Mouse (Mus musculus) liver, embryonic 14.5 days (tissue): ENCODE measurements around the gene Lrrc66.

Source experiments
- CTCF ChIP-seq: IDR thresholded peaks from 2 replicates; pipeline ENCODE4 v1.5.1; 2016; ENCODE audit warnings: antibody characterized with exemption, low read depth, control low read depth
- EP300 ChIP-seq: IDR thresholded peaks from 2 replicates; pipeline ENCODE4 v1.6.1; 2016; ENCODE audit warnings: antibody characterized with exemption, low read depth

DNA sequence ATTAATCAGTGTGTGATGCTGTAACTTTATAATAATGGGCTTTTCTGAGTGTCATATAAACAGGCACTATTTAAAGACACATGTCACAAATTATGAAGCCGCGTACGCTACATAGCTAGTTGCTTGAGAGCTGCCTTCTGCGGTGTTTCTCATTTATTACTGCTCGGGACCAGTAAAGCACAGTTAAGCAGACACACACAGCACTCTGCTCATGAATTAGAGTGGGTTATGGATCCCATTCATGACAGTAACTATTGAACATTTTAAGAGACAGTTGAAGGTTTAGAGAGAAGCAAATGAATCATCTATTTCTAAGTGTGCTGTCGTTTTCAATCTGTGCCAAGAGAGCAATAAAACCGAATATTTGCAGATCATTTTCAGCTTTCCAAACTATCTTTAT lies 5.5 kb downstream of the Lrrc66 start:
- TF ChIP-seq CTCF (no peak), EP300 (no peak)
